Mouse (Mus musculus) leukemia stem cell, adult 10-12 weeks (primary cell): ENCODE results near the gene Hist1h3c. TPM values are rescaled to one million over a fixed set of nuclear protein-coding genes. Genes with fewer than 3 reads are reported as not detected.

Source experiments
- polyA plus RNA-seq: library from polyadenylated mRNA; stranded (reverse); fragments of >175 nt; gene quantifications from 2 replicates; pipeline ENCODE4 v1.2.3, GENCODE M21; 2012; ENCODE audit warnings: low replicate concordance

Gene Hist1h3c
- polyA plus RNA-seq, 1 experiment = 4.9 TPM

Other genes starting within 250 kb of the Hist1h3c start
- 22.4 and 24.1 TPM in 2 replicates for gene Hist1h4h, start 214.6 kb downstream of the Hist1h3c start, polyA plus RNA-seq
- gene Hist1h2af, start 211.7 kb downstream of the Hist1h3c start, polyA plus RNA-seq = 1,274 and 2,101 TPM in 2 replicates
- gene Hist1h3g, start 210.2 kb downstream of the Hist1h3c start, polyA plus RNA-seq = 9.7 and 27.2 TPM in 2 replicates
- 2.6 and 2.9 TPM in 2 replicates for gene Hist1h2bh, start 202.2 kb downstream of the Hist1h3c start, polyA plus RNA-seq
- gene Hist1h3f, start 201.6 kb downstream of the Hist1h3c start, polyA plus RNA-seq = 7.8 and 13.9 TPM in 2 replicates
- gene Hist1h4f, start 194.0 kb downstream of the Hist1h3c start, polyA plus RNA-seq = 39.6 and 48.6 TPM in 2 replicates
- 0.89 and 1.4 TPM in 2 replicates for gene Hist1h1d, start 192.3 kb downstream of the Hist1h3c start, polyA plus RNA-seq
- gene Hist1h3e, start 183.2 kb downstream of the Hist1h3c start, polyA plus RNA-seq = 12.2 and 20.5 TPM in 2 replicates
- 20.4 and 37.8 TPM in 2 replicates for gene Hist1h2ae, start 174.4 kb downstream of the Hist1h3c start, polyA plus RNA-seq
- 19.7 and 30.7 TPM in 2 replicates for gene Hist1h2bg, start 174.2 kb downstream of the Hist1h3c start, polyA plus RNA-seq
- 15.2 and 20.1 TPM in 2 replicates for gene Hist1h2bf, start 171.4 kb downstream of the Hist1h3c start, polyA plus RNA-seq
- gene Hist1h2ad, start 171.2 kb downstream of the Hist1h3c start, polyA plus RNA-seq = 1.2 and 1.8 TPM in 2 replicates
- gene Hist1h3d, start 169.8 kb downstream of the Hist1h3c start, polyA plus RNA-seq = 1.1 and 5.4 TPM in 2 replicates
- 21.9 and 50.4 TPM in 2 replicates for gene Hist1h4d, start 164.0 kb downstream of the Hist1h3c start, polyA plus RNA-seq
- gene Hist1h2be, start 124.5 kb downstream of the Hist1h3c start, polyA plus RNA-seq = 1.7 and 2.0 TPM in 2 replicates
- gene Hist1h1e, start 123.0 kb downstream of the Hist1h3c start, polyA plus RNA-seq = 6.8 and 18.7 TPM in 2 replicates
- 1.7 and 2.0 TPM in 2 replicates for gene Hist1h2ac, start 61.7 kb downstream of the Hist1h3c start, polyA plus RNA-seq
- 3.1 and 3.3 TPM in 2 replicates for gene Hist1h2bc, start 61.4 kb downstream of the Hist1h3c start, polyA plus RNA-seq
- gene Hist1h1t, start 49.8 kb downstream of the Hist1h3c start, polyA plus RNA-seq = not detected in 2 replicates
- gene Hist1h4c, start 47.1 kb downstream of the Hist1h3c start, polyA plus RNA-seq = 3.9 and 4.0 TPM in 2 replicates
- gene Hfe, start 34.7 kb downstream of the Hist1h3c start, polyA plus RNA-seq = 5.0 and 7.1 TPM in 2 replicates
- gene Hist1h1c, start 6.8 kb downstream of the Hist1h3c start, polyA plus RNA-seq = 13.0 and 32.3 TPM in 2 replicates
- 14.4 and 31.0 TPM in 2 replicates for gene Hist1h2bb, start 1.1 kb upstream of the Hist1h3c start, polyA plus RNA-seq
- 39.8 and 47.5 TPM in 2 replicates for gene Hist1h2ab, start 5.5 kb upstream of the Hist1h3c start, polyA plus RNA-seq
- gene Hist1h3b, start 6.7 kb upstream of the Hist1h3c start, polyA plus RNA-seq = 4.5 and 16.4 TPM in 2 replicates
- gene Hist1h4b, start 11.4 kb upstream of the Hist1h3c start, polyA plus RNA-seq = 7.2 and 8.6 TPM in 2 replicates
- 40.2 and 48.3 TPM in 2 replicates for gene Hist1h4a, start 15.6 kb upstream of the Hist1h3c start, polyA plus RNA-seq
- 0.45 and 5.1 TPM in 2 replicates for gene Hist1h3a, start 16.8 kb upstream of the Hist1h3c start, polyA plus RNA-seq
- 1.2 and 1.7 TPM in 2 replicates for gene Hist1h1a, start 18.1 kb upstream of the Hist1h3c start, polyA plus RNA-seq
- not detected in 2 replicates for gene Trim38, start 24.3 kb upstream of the Hist1h3c start, polyA plus RNA-seq
- gene Slc17a2, start 61.4 kb upstream of the Hist1h3c start, polyA plus RNA-seq = not detected in 2 replicates
- gene Slc17a3, start 93.8 kb upstream of the Hist1h3c start, polyA plus RNA-seq = not detected in 2 replicates
- gene Slc17a1, start 122.1 kb upstream of the Hist1h3c start, polyA plus RNA-seq = not detected in 2 replicates
- gene Slc17a4, start 169.4 kb upstream of the Hist1h3c start, polyA plus RNA-seq = not detected in 2 replicates
- gene Hist1h2ba, start 188.6 kb upstream of the Hist1h3c start, polyA plus RNA-seq = not detected in 2 replicates
- gene Hist1h2aa, start 188.9 kb upstream of the Hist1h3c start, polyA plus RNA-seq = not detected in 2 replicates
- gene Scgn, start 245.6 kb upstream of the Hist1h3c start, polyA plus RNA-seq = not detected in 2 replicates